8 mouse cellular contexts compared by ENCODE assay signal in genomic region chr11:30197564-30198090, GRCm38 (mm10).
DNase-seq lines count a peak whose midpoint lies in the region; ATAC-seq lines count a peak whose summit lies in the region.

No protein-coding gene starts in this region.

- H3K9me3 ChIP-seq in heart, embryonic 11.5 days (replicated peaks; ENCODE audit: control insufficient read depth, low read length), result no peaks in the 10 kb centered on the region
- H3K9me3 ChIP-seq in megakaryocyte, embryonic 14.5 days, result peaks cover 6% of the 10 kb centered on the region; the same call in 1 of the 2 replicates

- H3K27me3 ChIP-seq in heart, embryonic 11.5 days (ENCODE audit: control insufficient read depth, insufficient read depth, low read length), result no peaks in the 10 kb centered on the region
- H3K27me3 ChIP-seq in megakaryocyte, embryonic 14.5 days (replicated peaks), result no peaks in the 10 kb centered on the region

- H3K36me3 ChIP-seq in heart, embryonic 11.5 days (ENCODE audit: control insufficient read depth, insufficient read depth, low read length), result peaks cover 9% of the 10 kb centered on the region; the same call in 1 of the 2 replicates
- peaks cover 10% of the 10 kb centered on the region for H3K36me3 ChIP-seq in megakaryocyte, embryonic 14.5 days (replicated peaks; ENCODE audit: low read length)

- peaks cover 35% of the 10 kb centered on the region for H3K4me1 ChIP-seq in heart, embryonic 11.5 days (ENCODE audit: control insufficient read depth, insufficient read depth, low read length)
- H3K4me1 ChIP-seq in megakaryocyte, embryonic 14.5 days, result peaks cover 31% of the 10 kb centered on the region

- peak; percentile 5 for DNase-seq in right cerebral cortex, postnatal 4 days
- no peak for DNase-seq in right cerebral cortex, postnatal 36 days (ENCODE audit: low spot score in 2 of 2)
- peak; percentile 67 for DNase-seq in embryo, embryonic 11 days
- DNase-seq in kidney, postnatal 25 days, result peak; percentile 82 to 91
- DNase-seq in spleen, adult 12 weeks (ENCODE audit: low spot score), result peak; percentile 8
- no peak for DNase-seq in layer of hippocampus, adult 9-11 months

- H3K27ac ChIP-seq in heart, embryonic 11.5 days (ENCODE audit: low read depth, low read length), result peak overlapping the region; percentile 87

- H3K4me2 ChIP-seq in heart, embryonic 11.5 days, result peak overlapping the region; percentile 85

- ATAC-seq in heart, embryonic 11.5 days (replicated peaks; ENCODE audit: insufficient number of reproducible peaks, low FRiP score, low TSS enrichment), result peak; percentile 75

- WGBS in heart, embryonic 11.5 days (ENCODE audit: insufficient replicate concordance), result 1% methylated on average over 21 of the region's 21 CpGs

- peak overlapping the region; percentile 78 for H3K9ac ChIP-seq in heart, embryonic 11.5 days (ENCODE audit: low read depth, low read length)

- H3K4me3 ChIP-seq in heart, embryonic 11.5 days (ENCODE audit: low read depth, low read length), result peak overlapping the region; percentile 62
- peak overlapping the region; percentile 93 for H3K4me3 ChIP-seq in megakaryocyte, embryonic 14.5 days (replicated peaks)

Comparison
In these comparisons a context has a peak if more than half of its experiments do, and no peak if none do; other contexts are left out.
1. DNase-seq: peak in right cerebral cortex, postnatal 4 days (single experiment), embryo, embryonic 11 days (single experiment), kidney, postnatal 25 days (2 of 2) and spleen, adult 12 weeks (single experiment); none in right cerebral cortex, postnatal 36 days (0 of 2) and layer of hippocampus, adult 9-11 months (single experiment).